Mouse (Mus musculus): Measurements from ENCODE around the gene Coq4.
"Not testable (repeated sequence)": the region's sequence is repeated elsewhere in the genome, so short reads cannot be mapped to it uniquely, and the experiment has no call there.

The Coq4 gene

DNA sequence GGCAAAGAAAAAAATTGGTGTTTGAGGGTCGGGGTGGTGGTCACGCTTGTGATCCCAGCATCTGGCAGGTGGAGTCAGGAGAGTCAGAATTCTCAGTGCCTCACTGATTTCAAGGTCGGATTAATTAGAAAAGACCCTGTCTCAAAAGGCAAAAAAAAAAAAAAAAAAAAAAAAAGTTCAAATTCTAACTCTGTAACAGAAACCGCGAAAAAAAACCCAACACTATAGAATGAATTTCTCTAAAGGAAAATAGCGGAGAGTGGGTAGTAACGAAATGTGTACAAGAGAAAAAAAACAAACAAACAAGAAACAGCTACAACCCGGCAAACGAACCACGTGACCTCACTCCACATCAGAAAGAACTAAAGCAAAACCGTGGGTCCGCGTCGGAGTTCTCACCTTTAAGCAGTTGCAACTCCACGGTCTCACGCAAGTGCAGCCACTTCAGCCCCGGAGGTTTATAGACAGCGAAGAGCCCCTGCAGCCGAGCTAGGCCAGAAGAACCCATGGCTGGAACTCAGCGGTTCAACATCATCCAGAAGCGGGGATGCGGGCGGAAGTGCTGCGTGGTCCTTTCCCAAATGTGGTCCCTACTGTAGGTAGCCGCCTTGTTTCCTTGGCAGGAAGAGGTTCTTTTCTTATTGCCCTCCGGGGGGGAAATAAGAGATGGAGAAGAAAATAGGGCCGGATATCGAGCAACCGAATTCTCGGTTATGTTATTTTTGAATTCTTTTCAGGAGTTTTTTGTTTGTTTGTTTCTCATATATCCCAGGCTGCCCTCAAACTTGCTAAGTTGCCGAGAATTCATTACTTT is at the start of gene Coq4:
Coq4 (plus strand) TSS at position 390 of the 814 bp plus-strand sequence.
- DNase-seq (ENCODE audit: low read depth) = peak; percentile 98

DNA sequence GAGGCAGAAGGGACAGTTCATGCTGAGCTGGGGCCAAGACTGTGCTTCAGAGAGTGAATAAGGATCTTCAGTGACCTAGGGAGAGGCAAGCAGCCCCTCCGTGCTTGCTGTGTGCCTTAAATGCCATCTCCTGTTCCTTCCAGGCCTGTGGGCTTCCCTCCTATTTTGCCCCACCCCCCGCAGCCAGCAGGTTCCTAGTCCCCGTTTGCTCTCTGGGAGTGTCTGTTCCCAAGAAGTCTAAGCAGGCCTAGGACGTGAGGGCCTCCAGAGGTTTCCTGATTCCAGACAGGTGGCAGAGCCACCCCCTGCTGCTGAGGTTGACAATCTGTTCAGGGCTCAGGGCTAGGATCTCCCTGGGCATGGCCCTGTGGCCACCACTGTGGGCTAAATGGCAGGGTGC is 48.5 kb upstream of the Coq4 start:
- no peak for DNase-seq (ENCODE audit: low read depth)

DNA sequence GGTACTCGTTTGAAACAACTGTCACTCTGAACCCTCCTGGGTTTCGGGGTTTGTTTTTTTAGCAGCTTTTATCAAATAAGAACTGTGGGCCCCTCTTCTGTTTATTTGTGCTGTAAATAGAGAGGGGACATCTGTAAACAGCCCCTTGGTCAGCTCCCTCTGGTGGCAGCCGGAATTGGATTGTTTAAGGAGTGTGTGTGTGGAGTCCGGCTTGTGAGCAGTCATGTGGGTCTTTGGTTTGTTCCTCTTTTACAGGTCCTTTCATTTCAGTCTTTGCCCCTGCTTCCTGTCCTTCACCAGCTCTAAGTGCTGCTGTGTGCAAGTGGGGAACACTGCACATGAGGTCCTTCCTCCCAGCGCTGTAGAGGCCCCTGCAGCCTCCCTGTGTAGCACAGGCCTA is 47.9 kb upstream of the Coq4 start:
- no peak for DNase-seq (ENCODE audit: low read depth)

DNA sequence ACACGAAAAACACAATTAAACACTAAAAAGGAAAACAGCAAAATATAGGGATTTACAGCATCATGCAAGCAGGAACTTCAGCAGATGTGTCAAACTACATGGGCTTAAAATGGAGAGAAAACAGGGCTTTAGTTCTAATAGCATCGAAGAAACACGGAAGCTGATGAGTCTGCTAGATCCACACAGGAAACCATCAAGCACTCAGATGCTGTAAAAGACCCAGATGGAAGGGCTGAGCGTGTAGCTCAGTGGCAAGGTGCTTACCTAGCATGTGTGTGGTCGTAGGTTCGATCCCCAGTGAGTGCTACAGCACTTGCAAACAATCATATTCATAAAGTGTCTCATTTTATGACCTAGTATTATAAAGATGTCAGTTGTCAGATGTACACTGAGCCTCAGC is 46.1 kb upstream of the Coq4 start:
- DNase-seq (ENCODE audit: low read depth) = no peak

DNA sequence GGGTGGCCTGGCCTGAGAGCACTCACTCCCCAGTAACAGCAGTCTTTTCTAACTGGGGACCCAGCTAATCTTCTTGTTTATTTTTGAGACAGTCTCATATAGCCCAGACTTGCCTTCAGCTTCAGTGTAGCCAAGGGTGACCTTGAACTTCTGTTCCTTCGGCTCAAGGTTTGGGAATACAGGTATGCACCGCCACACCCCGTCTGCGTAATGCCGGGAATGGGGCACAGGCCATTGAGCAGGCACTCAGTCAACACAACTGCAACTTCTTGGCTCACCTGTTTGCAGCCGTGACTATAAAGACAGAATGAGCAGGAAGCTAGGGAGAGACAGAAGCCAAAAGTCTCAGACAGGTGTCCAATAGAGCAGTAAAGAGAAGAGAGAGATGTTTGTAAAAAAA is 43.0 kb upstream of the Coq4 start:
- DNase-seq (ENCODE audit: low read depth) = no peak

DNA sequence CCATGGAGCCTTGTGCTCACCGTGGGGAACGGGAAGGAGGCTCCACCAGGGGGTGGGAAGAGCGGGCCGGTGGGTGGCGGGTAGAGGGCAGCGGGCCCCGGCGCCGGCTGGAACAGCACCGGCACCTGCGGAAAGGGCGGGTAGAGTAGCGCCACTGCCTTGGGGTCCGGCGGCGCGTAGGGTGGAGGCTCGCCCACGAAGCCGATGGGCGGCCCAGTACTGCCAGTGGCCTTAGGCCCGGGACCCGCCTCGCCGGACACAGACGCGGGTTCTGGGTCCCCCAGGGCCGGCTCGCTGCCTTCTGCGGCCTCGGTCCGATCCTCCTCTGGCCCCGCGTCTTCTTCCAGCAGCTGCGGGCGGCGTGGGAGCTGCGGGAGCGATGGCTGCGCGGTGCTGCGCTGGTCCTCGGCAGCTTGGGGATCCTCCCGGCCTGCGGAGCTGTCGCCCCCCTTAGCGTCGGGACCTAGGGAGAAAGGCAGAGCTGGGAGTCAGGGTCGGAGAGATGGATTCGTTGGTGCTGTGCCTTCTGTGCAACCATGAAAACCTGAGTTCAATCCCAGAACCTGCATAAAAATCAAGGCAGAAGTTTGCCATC is 40.0 kb upstream of the Coq4 start:
- no peak for DNase-seq (ENCODE audit: low read depth)

DNA sequence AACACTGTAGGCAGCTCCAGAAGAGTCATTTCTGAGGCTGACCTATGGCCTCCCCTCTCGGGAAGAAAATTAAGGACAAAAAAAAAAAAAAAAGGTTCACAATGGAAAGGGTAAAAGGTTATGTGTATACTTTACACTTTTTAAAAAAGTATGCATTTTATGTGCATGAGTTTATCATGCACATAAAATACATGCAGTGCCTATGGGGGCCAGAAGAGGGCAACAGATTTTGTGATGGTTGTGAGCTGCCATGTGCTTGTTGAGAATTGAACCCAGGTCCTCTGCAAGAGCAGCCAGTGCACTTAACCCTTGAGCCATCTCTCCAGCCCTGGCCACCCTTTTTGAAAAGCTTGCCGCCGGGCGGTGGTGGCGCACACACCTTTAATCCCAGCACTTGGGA is 39.4 kb upstream of the Coq4 start:
- peak; percentile 55 for DNase-seq (ENCODE audit: low read depth)

DNA sequence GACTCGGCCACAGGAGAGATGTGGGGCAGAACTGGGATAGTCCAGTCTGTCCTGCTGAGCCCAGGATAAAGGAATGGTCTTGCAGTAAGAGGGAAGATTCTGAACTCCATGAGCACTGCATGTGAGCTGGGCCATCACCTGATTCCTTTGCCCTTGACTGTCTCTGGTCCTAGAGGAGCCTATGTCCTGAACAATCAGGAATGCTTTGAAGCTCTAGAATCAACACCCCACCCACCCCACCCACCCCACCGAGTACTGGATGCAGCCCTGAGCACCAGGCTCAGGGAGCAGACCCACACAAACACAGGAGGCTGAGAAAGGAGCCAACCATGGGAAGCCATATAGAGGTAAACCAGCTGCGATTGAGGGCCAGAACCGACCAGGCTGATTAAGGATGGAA is 38.8 kb upstream of the Coq4 start:
- DNase-seq (ENCODE audit: low read depth) = no peak

DNA sequence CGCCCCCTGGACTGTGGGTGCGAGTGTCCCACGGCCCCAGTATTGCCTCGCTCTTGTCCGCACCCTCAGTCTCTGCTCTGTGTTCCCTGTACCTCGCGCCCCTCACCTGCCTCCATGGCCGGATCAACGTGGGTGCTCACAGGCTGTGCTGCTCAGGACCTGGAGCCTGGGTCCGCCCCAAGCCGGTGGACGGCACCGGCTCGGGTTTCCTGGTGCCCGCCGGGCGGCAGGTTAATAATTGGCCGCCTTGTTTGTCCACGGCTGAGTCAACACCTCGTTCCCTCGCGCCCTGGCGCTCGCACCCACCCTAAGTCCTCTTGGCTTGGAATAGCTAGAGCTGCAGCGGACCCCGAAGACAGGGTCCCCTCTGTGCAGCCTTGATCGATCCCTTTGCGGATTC is 35.8 kb upstream of the Coq4 start, which contains the start of gene Gm13420:
Gm13420 (minus strand) TSS at position 189 of the 400 bp plus-strand sequence.
- no peak for DNase-seq (ENCODE audit: low read depth)

DNA sequence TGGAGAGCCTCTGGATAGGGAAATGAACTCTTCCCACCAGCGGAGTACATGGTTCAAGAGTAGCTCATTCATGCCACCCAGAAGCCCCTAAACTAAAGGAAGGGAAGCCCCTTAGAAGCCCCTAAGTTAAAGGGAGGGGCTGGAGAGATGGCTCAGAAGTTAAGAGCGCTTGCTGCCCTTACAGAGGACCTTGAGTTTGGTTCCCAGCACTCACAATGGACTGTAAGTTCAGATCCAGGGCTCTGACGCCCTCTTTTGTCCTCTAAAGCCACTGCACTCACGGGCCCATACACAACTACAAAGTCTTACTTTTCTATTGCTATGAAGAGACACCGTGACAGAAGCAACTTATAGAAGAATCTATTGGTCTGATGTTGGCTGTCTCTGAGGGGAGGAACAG is 34.9 kb upstream of the Coq4 start:
- no peak for DNase-seq (ENCODE audit: low read depth)

DNA sequence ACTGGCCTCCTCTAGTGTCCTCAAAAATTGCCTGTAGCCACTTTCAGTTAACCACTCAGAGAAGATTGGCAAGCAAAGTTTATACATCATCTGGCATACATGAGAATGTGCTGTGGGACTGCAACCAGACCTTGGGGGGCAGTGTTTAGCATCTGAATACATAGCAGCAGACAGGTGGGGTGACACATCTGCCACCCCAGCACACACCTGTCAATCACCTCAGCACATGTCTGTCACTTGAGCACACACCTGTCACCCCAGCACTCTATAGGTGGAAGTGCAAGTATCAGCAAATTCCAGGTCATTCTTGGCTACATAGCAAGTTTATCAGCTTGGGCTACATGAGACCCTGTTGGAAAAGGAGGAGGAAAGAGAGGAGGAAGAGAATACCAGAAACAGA is 31.6 kb upstream of the Coq4 start:
- no peak for DNase-seq (ENCODE audit: low read depth)

DNA sequence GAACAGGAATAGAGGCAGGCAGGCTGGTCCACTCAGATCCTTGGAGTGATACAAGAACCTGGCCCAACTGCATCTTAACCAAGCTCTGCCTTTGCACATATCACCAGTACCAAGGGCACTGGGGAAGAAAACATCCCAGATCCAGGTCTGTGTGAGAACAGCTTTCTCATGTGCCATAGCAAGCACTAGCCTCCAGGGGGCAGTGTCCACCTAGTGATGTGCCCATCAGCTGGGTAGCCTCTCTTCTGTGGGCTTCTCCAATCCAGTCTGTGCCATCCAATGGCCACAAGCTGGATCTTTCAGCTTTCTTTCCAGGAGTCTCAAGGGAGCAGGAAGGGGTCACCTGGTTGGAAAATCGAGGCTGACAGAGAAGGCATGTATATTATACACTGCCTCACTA is 22.5 kb upstream of the Coq4 start:
- peak; percentile 80 for DNase-seq (ENCODE audit: low read depth)

DNA sequence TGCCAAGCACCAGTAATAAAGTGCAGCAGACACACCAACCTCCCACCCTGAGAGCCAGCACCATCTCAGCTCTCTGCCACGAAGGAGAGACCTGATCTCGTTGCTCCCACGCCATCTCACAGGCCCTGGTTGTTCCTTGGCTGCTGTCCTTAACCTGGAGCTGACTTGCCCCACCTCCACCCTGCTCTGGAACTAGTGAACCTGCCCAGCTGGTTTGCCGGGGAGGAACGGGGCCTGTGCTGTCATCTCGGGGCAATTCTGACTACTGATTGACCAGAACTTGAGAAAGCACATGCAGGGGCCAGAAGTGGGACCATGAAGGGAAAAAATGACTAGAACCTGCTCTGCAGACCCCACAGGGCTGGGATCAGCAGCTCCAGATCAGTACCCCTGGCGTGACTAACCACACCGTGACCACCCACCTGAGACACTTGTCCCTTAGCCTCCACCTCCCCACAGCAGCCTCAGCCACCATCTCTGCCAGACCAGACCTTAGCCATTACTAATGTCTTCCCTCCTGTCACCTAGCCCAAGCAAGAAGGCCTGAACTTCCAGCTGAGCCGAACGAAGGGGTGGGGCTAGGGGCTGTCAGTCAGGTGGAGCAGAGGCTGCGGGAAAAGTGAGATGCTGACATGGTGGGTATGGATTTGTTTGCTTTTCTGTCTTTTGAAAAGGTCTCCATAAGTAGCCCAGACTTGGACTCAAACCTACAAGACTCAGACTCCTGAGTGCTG is 19.1 kb upstream of the Coq4 start:
- no peak for DNase-seq (ENCODE audit: low read depth)

DNA sequence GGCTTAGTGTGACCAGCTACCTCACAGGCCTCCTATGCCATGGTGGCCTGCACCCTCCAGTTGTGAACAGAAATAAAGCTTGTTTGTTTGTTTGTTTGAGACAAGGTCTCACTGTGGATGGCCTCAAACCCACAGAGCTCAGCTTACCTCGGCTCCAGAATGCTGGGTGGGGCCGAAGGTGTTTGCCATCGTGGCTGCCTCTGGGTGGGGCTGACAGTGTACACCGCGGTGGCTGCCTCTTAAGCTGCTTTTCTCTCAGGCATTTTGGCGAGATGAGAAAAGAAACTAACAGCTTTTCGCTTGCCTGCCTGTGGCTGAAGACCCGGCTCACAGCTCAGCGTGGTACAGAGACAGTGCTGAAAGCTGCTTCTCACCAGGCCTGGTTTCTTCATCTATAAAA is 18.4 kb upstream of the Coq4 start:
- no peak for DNase-seq (ENCODE audit: low read depth)

DNA sequence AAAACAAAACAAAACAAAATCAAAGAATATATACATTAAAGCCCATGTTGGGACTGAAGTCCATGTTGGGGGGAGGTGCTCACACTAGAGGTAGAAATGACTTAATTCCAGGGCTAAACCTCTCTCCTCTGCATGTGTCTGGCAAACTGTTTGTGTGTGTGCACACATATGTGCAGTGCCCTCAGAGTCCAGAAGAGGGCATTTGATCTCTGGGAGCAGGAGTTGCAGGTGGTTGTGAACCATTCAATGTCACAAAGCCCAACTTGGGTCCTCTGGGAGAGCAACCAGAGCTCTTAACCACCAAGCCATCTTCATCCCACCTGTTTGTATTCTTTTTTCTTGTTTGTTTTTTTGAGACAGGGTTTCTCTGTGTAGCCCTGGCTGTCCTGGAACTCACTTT is 17.1 kb upstream of the Coq4 start:
- peak; percentile 32 for DNase-seq (ENCODE audit: low read depth)

DNA sequence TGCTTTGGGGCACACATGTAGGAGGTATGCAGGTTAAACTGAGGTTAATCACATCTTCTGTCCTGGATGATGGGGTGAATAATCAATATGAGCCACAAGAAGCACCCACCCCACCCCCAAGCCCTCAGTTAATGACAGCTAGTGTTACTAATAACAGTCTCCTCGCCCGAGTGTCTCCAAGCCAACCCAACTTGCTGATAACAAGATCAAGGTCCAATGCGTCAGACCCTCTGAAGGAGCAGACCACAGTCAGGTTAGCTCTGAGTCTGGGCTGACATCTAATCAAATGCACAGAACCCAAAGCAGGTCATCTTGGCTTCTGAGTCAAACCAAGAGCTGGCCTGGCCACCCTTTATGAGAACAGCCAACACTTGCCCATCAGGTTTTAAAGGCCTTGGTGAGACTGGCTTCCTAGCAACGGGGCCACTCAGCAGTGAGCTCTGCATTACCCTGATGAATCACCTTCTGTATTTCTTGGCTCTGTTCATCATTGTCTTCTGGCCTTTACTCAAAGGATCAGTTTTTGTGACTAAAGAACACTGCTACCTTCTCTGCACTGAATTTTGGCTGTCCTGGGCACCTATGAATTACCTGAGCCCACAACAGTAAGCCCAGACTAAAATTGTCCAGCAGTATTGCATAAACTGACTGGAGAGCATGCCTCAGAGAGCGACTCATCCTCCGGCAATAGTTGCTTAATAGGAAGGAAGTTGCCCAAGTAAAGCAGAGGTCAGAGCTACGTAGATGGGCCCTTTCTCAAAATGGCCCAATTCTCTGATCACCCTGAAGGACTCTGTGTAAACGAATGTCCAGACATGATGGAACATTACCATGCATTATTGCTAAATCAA is 15.5 kb upstream of the Coq4 start:
- no peak for DNase-seq (ENCODE audit: low read depth)

DNA sequence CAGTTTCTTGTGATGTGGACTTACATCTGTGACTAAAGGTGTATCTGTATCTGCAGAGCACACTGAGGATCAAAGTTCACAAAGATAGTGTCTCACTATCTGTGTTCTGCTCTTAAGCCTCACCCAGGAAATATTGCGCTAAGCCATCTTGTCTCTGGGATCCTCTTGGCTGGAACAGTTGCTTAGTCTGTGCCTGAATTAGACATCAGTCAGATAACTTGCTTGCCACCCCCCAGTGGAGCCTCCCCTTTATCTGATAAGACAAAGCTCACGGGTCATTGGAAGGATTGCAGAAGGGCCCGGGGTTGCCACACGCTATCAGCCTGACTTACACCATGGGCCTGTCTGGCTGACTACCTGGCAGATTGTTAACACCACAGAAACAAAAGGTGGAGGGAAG is 14.0 kb upstream of the Coq4 start:
- no peak for DNase-seq (ENCODE audit: low read depth)

DNA sequence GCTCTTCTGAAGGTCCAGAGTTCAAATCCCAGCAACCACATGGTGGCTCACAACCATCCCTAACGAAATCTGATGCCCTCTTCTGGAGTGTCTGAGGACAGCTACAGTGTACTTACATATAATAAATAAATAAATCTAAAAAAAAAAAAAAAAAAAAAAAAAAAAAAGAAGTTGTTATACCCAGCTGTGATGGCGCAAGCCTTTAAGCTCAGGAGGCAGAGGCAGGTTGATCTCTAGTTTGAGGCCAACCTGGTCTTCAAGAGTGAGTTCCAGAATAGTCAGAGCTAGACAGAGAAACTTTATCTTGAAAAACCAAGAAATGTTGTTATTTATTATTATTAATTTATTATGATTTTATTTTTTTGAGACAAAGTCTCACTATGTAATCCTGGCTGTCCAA is 6.0 kb upstream of the Coq4 start:
- DNase-seq (ENCODE audit: low read depth) = not testable (repeated sequence)

DNA sequence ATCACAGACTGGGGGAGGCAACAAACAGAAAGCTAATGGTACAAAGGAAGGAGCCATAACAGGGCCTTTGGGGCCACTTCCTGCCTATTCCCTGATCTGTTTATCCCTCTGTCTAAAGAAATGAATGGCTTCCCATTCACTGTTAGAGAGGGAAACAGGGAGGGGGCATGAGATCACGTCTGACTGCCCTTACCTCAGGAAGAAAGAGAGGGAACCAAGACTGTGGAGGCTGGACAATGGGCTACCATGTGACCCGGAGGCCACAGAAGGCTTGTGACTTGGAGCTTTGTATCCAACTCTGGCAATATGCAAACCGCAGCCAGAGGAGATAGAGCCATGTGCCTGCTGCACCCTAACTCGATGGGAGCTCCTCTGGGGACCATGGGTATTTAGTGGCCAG is 3.0 kb upstream of the Coq4 start:
- DNase-seq (ENCODE audit: low read depth) = no peak

DNA sequence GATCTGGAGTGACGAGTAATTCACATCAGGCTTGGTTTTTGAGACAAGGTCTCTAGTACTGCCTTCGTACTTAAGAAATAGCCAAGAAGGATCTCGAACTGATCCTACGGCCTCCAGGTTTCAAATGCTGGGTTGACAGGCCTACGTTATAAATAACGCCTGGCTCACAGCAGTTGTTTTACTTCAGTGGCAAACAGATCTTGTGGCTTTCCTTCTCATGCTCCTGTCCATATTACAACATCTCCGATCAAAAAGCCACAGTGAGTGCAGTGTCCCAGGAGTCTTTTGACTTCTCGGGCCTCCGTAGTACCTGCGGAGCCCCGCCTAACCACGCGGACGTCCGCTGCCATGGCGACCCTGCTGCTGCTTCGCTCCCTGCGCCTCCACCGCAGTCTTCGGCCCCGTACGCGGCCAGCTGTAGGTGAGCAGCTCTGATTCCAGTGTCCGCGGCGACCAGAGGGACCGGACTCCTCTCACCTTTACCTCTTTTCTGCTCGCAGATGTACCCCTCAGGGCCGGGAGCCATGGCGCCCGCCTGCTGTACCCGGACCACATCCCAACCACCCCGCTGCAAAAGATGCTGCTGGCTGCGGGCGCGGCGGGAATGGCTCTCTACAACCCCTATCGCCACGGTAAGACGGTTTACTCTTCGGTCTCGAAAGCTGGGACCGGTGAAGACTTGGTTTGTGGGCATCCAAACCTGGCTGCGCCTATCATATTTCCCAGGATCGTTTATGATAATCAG is 816 bp downstream of the Coq4 start, which contains the start of gene Trub2:
Trub2 (minus strand) TSS at position 566 of the 745 bp plus-strand sequence.
- DNase-seq (ENCODE audit: low read depth) = no peak

DNA sequence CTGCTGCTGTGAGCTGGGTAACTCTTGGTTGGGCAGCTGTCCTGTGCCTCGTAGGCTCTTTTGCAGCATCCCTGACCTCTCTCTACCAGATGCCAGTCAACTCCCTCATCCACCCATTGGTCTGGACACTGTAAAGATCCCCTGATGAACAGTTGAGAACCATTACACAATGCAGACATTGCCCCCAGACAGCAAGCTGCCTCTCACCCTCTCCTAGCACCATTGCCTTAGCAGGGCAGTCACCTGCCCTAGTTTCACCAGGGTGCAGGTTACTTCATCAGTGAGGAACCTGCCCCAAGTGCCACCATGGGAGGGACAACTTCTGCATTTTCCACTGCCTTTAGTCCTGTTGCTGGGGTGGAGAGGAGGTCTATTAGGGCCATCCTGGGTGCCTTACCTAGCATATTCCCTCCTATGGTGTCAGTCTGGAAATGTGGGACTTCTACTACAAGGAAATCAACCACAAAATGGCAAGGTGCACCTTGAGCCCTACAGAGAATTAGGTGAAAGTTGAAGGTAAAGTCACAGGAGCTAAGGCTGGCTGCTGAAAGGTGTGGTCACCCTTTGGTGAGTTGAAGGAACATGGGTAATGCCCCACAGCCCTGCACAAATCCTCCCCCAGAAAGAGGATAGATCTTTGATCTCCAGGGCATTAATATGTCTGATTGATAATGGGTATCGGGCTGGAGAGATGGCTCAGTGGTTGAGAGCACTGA is 5.6 kb downstream of the Coq4 start:
- DNase-seq (ENCODE audit: low read depth) = no peak
